Mouse (Mus musculus): Measurements from ENCODE around the gene Otof. TPM values are rescaled to one million over a fixed set of nuclear protein-coding genes. Genes with fewer than 3 reads are reported as not detected.

The Otof gene
- total and polyA plus RNA-seq, 3 experiments: 0.04 to 0.07 TPM; not detected in 1

DNA sequence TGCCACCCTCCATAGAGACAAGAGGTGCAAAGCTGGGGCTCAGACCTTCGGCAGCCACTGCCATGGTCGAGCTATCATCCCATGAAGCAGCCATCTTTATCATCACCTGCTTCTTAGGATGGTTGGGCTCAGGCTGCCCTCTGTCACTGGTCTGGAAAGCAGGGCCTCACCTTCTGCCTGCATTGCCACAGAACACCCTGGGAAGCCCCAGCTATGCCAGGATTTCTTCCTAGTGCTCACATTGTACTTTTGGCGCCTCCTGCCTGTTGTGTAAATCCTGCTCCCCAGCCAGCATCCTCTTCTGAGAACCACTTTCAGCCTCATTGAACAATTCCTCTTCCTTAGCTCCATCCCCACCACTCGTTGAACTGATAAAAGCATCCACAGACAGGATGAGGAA lies 45.9 kb downstream of the Otof start:
- Histone ChIP-seq H3K36me3 (replicated peaks in 1 of 2; ENCODE audit: control insufficient read depth in 1 of 2, insufficient read depth in 1 of 2, low read length in 1 of 2) (no peaks in the 10 kb centered on the region), H3K27me3 (replicated peaks) (peaks cover 69% of the 10 kb centered on the region), H3K9me3 (replicated peaks; ENCODE audit: low read length) (no peaks in the 10 kb centered on the region), H3K4me1 (ENCODE audit: control insufficient read depth in 1 of 2, insufficient read depth in 2 of 2) (no peaks in the 10 kb centered on the region), H3K27ac (ENCODE audit: insufficient read depth, low read depth) (no peak overlapping the region), H3K4me3 (replicated peaks in 1 of 3; ENCODE audit: low read depth in 2 of 3, low read length in 2 of 3, poor library complexity in 1 of 3) (no peak overlapping the region), H3K79me2 (replicated peaks; ENCODE audit: control insufficient read depth, extremely low read depth, insufficient read depth, poor library complexity, severe bottlenecking) (no peaks in the 10 kb centered on the region), H3K4me2 (ENCODE audit: insufficient read depth, low read depth, poor library complexity, severe bottlenecking) (no peak overlapping the region), H3K9ac (ENCODE audit: insufficient read depth, low read depth) (no peak overlapping the region)
- in situ Hi-C loops (cut with MboI; ENCODE audit: low pct_ligation_motif_present, low pct_unique_long_range_greater_than_20kb, low sequenced_read_pairs): no loop called here
- TF ChIP-seq RAD21 (IDR thresholded peaks at IDR 0.05; ENCODE audit: low read depth, low read length) (peak; percentile 0; the same call in 1 of the 2 replicates), MAFK (IDR thresholded peaks at IDR 0.05; ENCODE audit: insufficient replicate concordance, low read length) (no peak)
- dilution Hi-C loops (cut with MboI; ENCODE audit: extremely low pct_ligation_motif_present, extremely low pct_unique_long_range_greater_than_20kb, low sequenced_read_pairs): no loop called here
- no peak for DNase-seq (ENCODE audit: extremely low read depth)

GRCm38 (mm10) chr5:30415381-30415780 lies 46.4 kb downstream of the Otof start:
- H3K4me3 ChIP-seq (replicated peaks in 1 of 3; ENCODE audit: low read depth in 2 of 3, low read length in 2 of 3, poor library complexity in 1 of 3): no peak overlapping the region
- TF ChIP-seq MAX (IDR thresholded peaks at IDR 0.05; ENCODE audit: low read length) (no peak), CTCF (conservative IDR thresholded peaks at IDR 0.05 in 1 of 2, IDR thresholded peaks at IDR 0.05 in 1 of 2; ENCODE audit: low read depth in 2 of 2, low read length in 2 of 2) (no peak), BHLHE40 (IDR thresholded peaks at IDR 0.05; ENCODE audit: low read depth, low read length) (no peak), MAZ (IDR thresholded peaks at IDR 0.05; ENCODE audit: low read depth, low read length) (no peak), ZNF384 (IDR thresholded peaks at IDR 0.05; ENCODE audit: low read depth, low read length) (no peak), POLR2A (IDR thresholded peaks at IDR 0.05; ENCODE audit: low read depth, low read length) (no peak), NRF1 (IDR thresholded peaks at IDR 0.05; ENCODE audit: low read depth, low read length) (no peak), MYC (IDR thresholded peaks at IDR 0.05; ENCODE audit: low read depth, low read length) (no peak), KAT2A (IDR thresholded peaks at IDR 0.05; ENCODE audit: insufficient replicate concordance, low read length) (no peak), CHD1 (IDR thresholded peaks at IDR 0.05; ENCODE audit: low read depth, low read length) (no peak), ELF1 (IDR thresholded peaks at IDR 0.05; ENCODE audit: low read depth, low read length) (no peak), IRF4 (IDR thresholded peaks at IDR 0.05; ENCODE audit: low read depth, low read length) (no peak), USF2 (conservative IDR thresholded peaks at IDR 0.05; ENCODE audit: low read depth, low read length) (no peak), ZC3H11A (IDR thresholded peaks at IDR 0.05; ENCODE audit: low read depth, low read length) (no peak), RCOR1 (conservative IDR thresholded peaks at IDR 0.05; ENCODE audit: low read depth, low read length) (no peak), MXI1 (IDR thresholded peaks at IDR 0.05; ENCODE audit: low read depth, low read length) (no peak), HCFC1 (IDR thresholded peaks at IDR 0.05; ENCODE audit: low read depth, low read length) (no peak)
- no peaks in the 10 kb centered on the region for H3K79me2 ChIP-seq (replicated peaks; ENCODE audit: control insufficient read depth, extremely low read depth, insufficient read depth, poor library complexity, severe bottlenecking)
- H3K9me3 ChIP-seq (replicated peaks; ENCODE audit: low read length): no peaks in the 10 kb centered on the region
- H3K36me3 ChIP-seq (replicated peaks in 1 of 2; ENCODE audit: control insufficient read depth in 1 of 2, insufficient read depth in 1 of 2, low read length in 1 of 2): no peaks in the 10 kb centered on the region
- H3K27me3 ChIP-seq (replicated peaks): peaks cover 68% of the 10 kb centered on the region
- no peaks in the 10 kb centered on the region for H3K4me1 ChIP-seq (ENCODE audit: control insufficient read depth in 1 of 2, insufficient read depth in 2 of 2)
- H3K27ac ChIP-seq (ENCODE audit: insufficient read depth, low read depth): no peak overlapping the region
- DNase-seq (ENCODE audit: extremely low read depth): no peak
- H3K9ac ChIP-seq (ENCODE audit: insufficient read depth, low read depth): no peak overlapping the region
- in situ Hi-C loops (cut with MboI; ENCODE audit: low pct_ligation_motif_present, low pct_unique_long_range_greater_than_20kb, low sequenced_read_pairs): no loop called here
- dilution Hi-C loops (cut with MboI; ENCODE audit: extremely low pct_ligation_motif_present, extremely low pct_unique_long_range_greater_than_20kb, low sequenced_read_pairs): no loop called here
- no peak overlapping the region for H3K4me2 ChIP-seq (ENCODE audit: insufficient read depth, low read depth, poor library complexity, severe bottlenecking)
